Mouse (Mus musculus) erythroid progenitor cell, adult 5-6 weeks (primary cell): ENCODE measurements around the gene Acad12. TPM values are rescaled to one million over a fixed set of nuclear protein-coding genes. Genes with fewer than 3 reads are reported as not detected.
"Not testable (repeated sequence)": the region's sequence is repeated elsewhere in the genome, so short reads cannot be mapped to it uniquely, and the experiment has no call there.

ENCODE experiments used
- ATAC-seq: replicated peaks from 2 replicates; pipeline ENCODE4 v1.8.0; 2016; ENCODE audit warnings: moderate number of reproducible peaks, mild to moderate bottlenecking, moderate TSS enrichment, inconsistent platforms; ENCODE audit not compliant: poor library complexity, low FRiP score, severe bottlenecking
- total RNA-seq, 2 experiments: library from RNA; stranded (forward) in 1 of 2; stranded (reverse) in 1 of 2; fragments of 150-400 nt in 1 of 2; fragments of 186-747, 209-891 nt in 1 of 2; gene quantifications; 2 replicates each; pipeline versions ENCODE4 v1.2.3 to v1.2.4; 2015 to 2017; ENCODE audit warnings: low replicate concordance in 2 of 2

Acad12 gene
- total RNA-seq, 2 experiments from 2014 or later = 0.23 to 0.42 TPM

- ATAC-seq = no peak
Measured at GRCm38 (mm10) chr5:121621102-121621501, 2.4 kb upstream of the Acad12 start.

GRCm38 (mm10) chr5:121614921-121615320 lies 3.8 kb downstream of the Acad12 start:
- ATAC-seq = not testable (repeated sequence)

GRCm38 (mm10) chr5:121612036-121612435 lies 6.7 kb downstream of the Acad12 start:
- no peak for ATAC-seq

DNA sequence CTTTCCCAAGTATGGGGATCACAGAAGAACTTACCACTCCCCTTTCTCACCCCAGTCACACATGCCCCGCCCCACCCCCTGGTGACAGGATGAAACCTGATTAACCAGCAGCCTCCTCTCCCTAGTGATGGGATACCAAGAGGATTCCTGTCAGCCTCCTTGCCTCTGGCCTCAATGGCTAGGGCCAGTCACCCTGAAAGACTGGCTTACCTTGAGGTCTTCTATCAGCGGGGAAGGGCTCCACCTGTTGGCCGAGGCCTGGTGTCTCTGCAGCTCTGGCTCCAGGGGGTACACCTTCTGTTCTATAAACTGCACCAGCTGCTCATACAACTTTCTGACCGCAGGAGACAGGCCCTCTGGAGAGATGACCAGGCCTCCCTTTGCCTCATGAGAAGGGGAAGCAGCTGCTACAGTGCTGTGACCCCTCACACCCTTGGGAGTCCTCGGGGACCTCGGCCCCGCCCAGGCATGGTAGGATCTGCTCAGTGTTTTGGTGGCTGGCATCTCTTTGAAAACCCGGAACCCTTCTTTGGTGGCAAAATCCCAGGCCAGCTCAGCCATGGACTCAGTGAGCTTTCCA lies 9.1 kb downstream of the Acad12 start:
- not testable (repeated sequence) for ATAC-seq

DNA sequence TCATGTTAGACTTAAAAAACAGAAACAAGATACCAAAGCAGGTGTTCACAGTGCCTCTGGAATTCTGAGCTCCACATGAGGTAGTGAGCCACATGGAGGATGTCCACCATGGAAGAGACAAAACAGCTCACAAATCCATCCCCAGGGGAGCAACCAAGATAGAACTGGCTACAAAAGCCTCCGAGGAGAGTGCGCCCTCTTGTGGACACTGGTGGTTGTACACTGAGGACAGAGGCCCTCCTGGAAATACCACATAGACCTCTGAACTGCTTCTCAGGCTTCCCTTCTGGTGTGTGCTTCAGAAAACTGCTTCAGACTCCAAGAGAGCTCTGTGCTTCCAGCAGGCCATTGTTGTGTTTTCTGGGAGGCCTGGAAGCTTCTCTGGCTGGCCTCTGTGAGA lies 12.6 kb downstream of the Acad12 start:
- peak; percentile 78 for ATAC-seq

DNA sequence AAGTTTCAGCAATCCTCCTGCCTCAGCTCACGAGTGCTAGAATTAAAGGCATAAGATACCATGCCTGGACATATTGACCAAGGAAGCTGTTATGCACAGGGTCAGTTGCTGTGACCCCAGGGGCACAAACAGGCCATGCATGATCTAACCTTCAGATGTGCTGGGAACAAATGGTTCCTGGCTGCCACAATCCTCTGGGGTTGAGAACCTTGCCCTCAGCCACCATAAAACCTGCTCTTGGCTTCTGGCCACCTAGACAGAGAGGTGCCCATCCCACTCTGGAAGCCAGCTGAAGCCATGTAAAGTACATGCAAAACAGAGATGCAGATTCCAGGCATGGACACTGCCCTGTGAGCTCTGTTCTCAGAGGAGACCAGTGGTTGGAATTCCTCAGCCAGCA lies 14.9 kb downstream of the Acad12 start:
- not testable (repeated sequence) for ATAC-seq

- peak; percentile 75 for ATAC-seq
Measured at GRCm38 (mm10) chr5:121601547-121602299, 17.0 kb downstream of the Acad12 start.

GRCm38 (mm10) chr5:121598871-121599610 lies 19.7 kb downstream of the Acad12 start:
- no peak for ATAC-seq

DNA sequence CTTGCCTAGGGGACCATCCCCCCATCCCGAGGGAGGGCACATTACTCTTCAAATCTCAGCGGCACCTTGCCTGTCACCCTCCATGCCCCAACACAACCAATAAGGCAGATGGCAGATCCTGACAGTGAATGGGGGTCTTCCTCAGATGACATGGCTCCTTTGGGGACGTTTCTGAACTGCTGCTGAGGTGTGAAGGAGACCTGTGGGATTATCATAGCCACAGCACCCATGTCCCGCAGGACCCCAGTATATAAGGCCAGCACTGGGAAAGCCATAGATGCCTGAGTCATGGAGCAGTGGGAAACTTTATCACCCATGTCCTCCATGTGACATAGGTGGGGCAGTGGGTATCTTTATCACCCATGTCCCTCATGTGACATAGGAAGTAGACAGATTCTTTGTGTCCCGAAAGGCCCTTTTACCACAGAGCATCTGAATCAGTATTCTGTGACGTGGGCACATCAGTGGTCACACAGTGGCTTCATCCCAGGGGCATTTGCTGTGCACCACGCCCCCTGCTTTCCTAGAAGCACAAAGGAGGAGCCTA lies 20.7 kb downstream of the Acad12 start:
- no peak for ATAC-seq

DNA sequence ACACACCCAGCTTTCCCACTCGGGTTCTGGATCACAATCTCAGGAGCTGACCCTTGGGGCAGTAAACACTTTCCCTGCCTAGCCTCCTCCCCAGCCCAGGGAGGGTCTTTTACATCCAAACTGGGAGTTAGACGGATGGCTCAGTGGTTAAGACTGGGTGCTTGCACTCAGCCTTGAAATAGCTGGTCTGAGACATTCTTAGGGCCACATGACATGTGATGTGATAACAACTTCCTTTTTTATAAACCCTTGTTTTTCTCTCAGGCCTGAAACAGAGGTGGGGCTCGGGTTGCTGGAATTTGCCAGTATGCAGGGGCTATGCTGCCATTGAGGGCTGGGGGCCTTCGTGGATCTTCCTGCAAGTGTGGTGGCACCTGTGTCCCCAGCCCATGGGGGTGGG lies 21.4 kb downstream of the Acad12 start:
- no peak for ATAC-seq

- no peak for ATAC-seq
Measured at GRCm38 (mm10) chr5:121596226-121596625, 22.5 kb downstream of the Acad12 start.

GRCm38 (mm10) chr5:121595758-121596157 lies 23.0 kb downstream of the Acad12 start:
- ATAC-seq = no peak

DNA sequence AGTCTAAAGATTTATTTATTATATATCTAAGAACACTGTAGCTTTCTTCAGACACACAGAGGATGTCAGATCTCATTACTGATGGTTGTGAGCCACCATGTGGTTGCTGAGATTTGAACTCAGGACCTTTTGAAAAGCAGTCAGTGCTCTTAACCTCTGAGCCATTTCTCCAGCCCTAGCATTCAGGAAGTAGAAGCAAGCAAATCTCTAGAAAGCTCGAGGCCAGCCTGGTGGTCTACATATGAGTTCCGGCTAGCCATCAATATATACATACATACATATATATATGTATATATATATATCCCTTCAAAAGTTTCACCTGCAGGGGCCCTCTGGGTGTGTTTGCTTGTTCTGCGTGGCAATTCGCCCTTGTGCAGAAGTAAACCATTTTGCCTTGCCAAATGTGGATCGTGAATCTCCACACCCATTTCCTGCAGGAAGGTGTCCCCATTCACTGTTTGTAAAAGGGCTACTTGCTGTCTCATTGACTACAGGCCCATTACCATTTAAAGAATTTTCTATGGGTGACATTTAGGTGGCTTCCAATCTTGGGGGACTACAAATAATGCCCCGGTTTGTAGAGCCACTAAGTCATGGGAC lies 23.9 kb downstream of the Acad12 start:
- no peak for ATAC-seq

DNA sequence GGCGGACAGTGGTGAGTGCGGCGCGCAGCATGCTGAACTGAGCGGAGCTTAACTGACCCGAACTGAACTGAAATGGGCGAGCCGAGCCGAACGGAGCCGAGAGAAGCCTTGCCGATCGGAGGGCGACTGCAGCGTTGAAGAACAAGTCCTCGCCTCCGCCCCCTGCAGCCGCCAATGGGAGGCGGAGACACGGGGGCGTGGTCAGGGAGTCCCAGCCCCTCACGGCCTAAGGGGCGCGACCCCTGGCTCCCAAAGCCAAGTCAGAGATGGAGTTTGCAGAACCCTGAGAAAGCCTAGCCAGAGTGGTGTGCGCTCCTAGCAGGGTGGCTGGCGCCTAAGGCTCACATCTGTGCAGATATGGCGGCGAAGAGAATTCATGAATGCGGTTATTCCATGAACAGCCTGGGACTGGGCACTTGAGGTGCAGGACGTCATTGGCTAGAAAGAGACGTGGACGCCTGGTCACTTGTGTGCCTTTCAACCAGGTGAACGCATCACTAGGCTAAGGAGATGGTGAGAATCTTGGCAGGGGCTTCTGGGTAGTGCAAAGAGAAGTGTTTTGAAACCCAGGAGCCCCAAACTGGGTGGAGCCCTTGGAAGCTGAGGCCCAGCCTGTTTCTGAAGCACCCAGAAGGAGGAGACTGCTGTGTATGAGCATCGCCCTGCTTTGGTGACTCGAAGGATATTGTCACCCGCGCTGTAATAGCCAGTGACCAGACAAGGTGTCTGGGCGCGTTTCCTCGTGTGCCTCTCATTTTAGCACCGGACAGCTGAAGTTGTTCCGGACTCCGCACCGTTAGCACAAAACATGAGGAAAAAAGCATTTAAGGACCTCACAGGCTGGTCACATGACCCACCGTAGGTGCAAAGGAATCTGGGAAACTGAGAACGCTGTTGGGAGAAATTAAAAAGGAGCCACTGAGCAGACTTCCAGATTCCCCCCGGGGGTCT lies 25.0 kb downstream of the Acad12 start, which contains the start of gene Aldh2:
Aldh2 (minus strand) TSS at position 374 of the 951 bp plus-strand sequence.
- ATAC-seq = peak; percentile 85

GRCm38 (mm10) chr5:121592816-121593407 lies 25.8 kb downstream of the Acad12 start:
- no peak for ATAC-seq

GRCm38 (mm10) chr5:121592064-121592815 lies 26.5 kb downstream of the Acad12 start:
- no peak for ATAC-seq

DNA sequence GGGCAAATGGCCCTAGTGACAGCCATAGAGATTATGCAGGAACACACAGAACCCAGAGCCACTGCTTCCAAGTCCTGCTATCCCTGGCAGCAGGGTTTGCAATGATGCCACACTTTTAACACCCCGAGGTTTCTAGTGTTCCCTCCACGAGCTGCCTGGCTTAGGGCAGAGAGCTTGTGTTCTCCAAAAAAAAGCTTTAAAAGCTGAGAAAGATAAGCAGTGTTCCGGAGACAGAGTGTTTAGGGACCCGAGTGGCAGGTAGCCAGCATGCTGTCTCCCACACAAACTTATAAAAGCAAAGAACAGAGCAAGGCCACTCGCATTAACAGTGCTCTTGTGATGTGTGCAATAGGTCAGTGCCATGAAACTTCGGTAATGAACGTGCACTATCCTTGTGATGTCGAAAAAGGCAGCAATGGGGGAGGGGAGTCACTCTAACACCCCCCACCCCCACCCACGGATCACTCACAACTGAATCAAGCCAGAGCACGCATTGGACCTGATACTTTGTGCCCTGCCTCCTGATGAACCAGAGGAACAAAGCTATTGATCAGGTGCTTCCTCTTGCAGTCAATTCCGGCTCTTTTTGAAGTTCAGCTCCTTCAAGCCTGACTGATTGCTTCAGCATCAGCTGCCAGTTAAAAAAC lies 27.2 kb downstream of the Acad12 start:
- ATAC-seq = no peak
